28 mouse cellular contexts compared by ENCODE assay signal in genomic region chr10:110763416-110763815, GRCm38 (mm10). TPM values are rescaled to one million over a fixed set of nuclear protein-coding genes. Genes with fewer than 3 reads are reported as not detected.
DNase-seq lines count a peak whose midpoint lies in the region; ATAC-seq and TF ChIP-seq lines count a peak whose summit lies in the region.
"Had no signal": no experiment of that assay in that cellular context is flagged by ENCODE, and none has a peak within 500 bp of the region (broad histone marks: within the 10 kb centered on the region; RNA-seq: fewer than 3 reads in every experiment).

No protein-coding gene starts in this region.

- H3K9me3 ChIP-seq in intestine, postnatal 0 days (ENCODE audit: control insufficient read depth): no peaks in the 10 kb centered on the region
- H3K9me3 ChIP-seq in intestine, embryonic 16.5 days (ENCODE audit: control insufficient read depth, low read length): peaks cover 4% of the 10 kb centered on the region; the same call in 1 of the 2 replicates
- no peaks in the 10 kb centered on the region for H3K9me3 ChIP-seq in midbrain, embryonic 11.5 days (ENCODE audit: control insufficient read depth, low read length)
- H3K9me3 ChIP-seq in midbrain, embryonic 16.5 days (replicated peaks; ENCODE audit: control insufficient read depth, low read length, poor library complexity, severe bottlenecking): no peaks in the 10 kb centered on the region; the same call in 1 of the 2 replicates
- H3K9me3 ChIP-seq: embryonic facial prominence, embryonic 13.5 days; embryonic facial prominence, embryonic 15.5 days; forebrain, embryonic 12.5 days; G1E had no signal

- no peak for TF ChIP-seq CTCF in intestine, postnatal 0 days (IDR thresholded peaks at IDR 0.05; ENCODE audit: low read depth)

- no peak for ATAC-seq in intestine, postnatal 0 days
- ATAC-seq in intestine, embryonic 16.5 days: no peak
- no peak for ATAC-seq in midbrain, embryonic 11.5 days (ENCODE audit: low FRiP score)
- ATAC-seq in midbrain, embryonic 16.5 days: no peak
- ATAC-seq: activated CD4-positive, CD25-positive, alpha-beta regulatory T cell, adult 4 months; CD4-positive, CD25-positive, alpha-beta regulatory T cell, adult 4 months; forebrain, embryonic 14.5 days; forebrain, embryonic 16.5 days; Patski had no signal

- H3K27me3 ChIP-seq in intestine, postnatal 0 days (replicated peaks; ENCODE audit: control insufficient read depth, insufficient read depth, low read length): no peaks in the 10 kb centered on the region
- no peaks in the 10 kb centered on the region for H3K27me3 ChIP-seq in intestine, embryonic 16.5 days (replicated peaks; ENCODE audit: control insufficient read depth, insufficient read depth, low read length)
- H3K27me3 ChIP-seq in midbrain, embryonic 11.5 days (ENCODE audit: control insufficient read depth, insufficient read depth, low read length): no peaks in the 10 kb centered on the region
- H3K27me3 ChIP-seq in midbrain, embryonic 16.5 days (ENCODE audit: control insufficient read depth, insufficient read depth, low read depth, low read length): no peaks in the 10 kb centered on the region
- H3K27me3 ChIP-seq: CH12.LX; embryonic facial prominence, embryonic 13.5 days; embryonic facial prominence, embryonic 15.5 days; forebrain, embryonic 12.5 days; Patski had no signal

- H3K4me3 ChIP-seq in intestine, postnatal 0 days (ENCODE audit: low read depth, low read length): no peak overlapping the region
- no peak overlapping the region for H3K4me3 ChIP-seq in intestine, embryonic 16.5 days (ENCODE audit: low read length)
- H3K4me3 ChIP-seq in midbrain, embryonic 11.5 days (ENCODE audit: low read depth, low read length): no peak overlapping the region
- no peak overlapping the region for H3K4me3 ChIP-seq in midbrain, embryonic 16.5 days (ENCODE audit: low read depth, low read length)
- H3K4me3 ChIP-seq: embryonic facial prominence, embryonic 13.5 days; embryonic facial prominence, embryonic 15.5 days; erythroblast, embryonic 14.5 days; forebrain, embryonic 10.5 days; forebrain, embryonic 12.5 days had no signal

- peaks cover 35% of the 10 kb centered on the region for H3K36me3 ChIP-seq in intestine, postnatal 0 days (ENCODE audit: control insufficient read depth, insufficient read depth)
- H3K36me3 ChIP-seq in intestine, embryonic 16.5 days (ENCODE audit: control insufficient read depth, insufficient read depth, low read length): peaks cover 14% of the 10 kb centered on the region
- H3K36me3 ChIP-seq in midbrain, embryonic 11.5 days (ENCODE audit: control insufficient read depth, insufficient read depth, low read length): peaks cover 46% of the 10 kb centered on the region
- H3K36me3 ChIP-seq in midbrain, embryonic 16.5 days (ENCODE audit: control insufficient read depth, insufficient read depth, low read length): peaks cover 8% of the 10 kb centered on the region

- no peak overlapping the region for H3K9ac ChIP-seq in intestine, postnatal 0 days (ENCODE audit: low read depth, low read length)
- H3K9ac ChIP-seq in intestine, embryonic 16.5 days (ENCODE audit: low read depth, low read length): no peak overlapping the region
- H3K9ac ChIP-seq in midbrain, embryonic 11.5 days (ENCODE audit: low read length): no peak overlapping the region
- no peak overlapping the region for H3K9ac ChIP-seq in midbrain, embryonic 16.5 days (ENCODE audit: low read depth, low read length)
- H3K9ac ChIP-seq: embryonic facial prominence, embryonic 13.5 days; embryonic facial prominence, embryonic 15.5 days; forebrain, embryonic 12.5 days had no signal

- no peaks in the 10 kb centered on the region for H3K4me1 ChIP-seq in intestine, postnatal 0 days (replicated peaks; ENCODE audit: control insufficient read depth, insufficient read depth, low read length)
- H3K4me1 ChIP-seq in intestine, embryonic 16.5 days (ENCODE audit: control insufficient read depth, insufficient read depth, low read length): no peaks in the 10 kb centered on the region
- H3K4me1 ChIP-seq in midbrain, embryonic 11.5 days (ENCODE audit: control insufficient read depth, insufficient read depth, low read length): no peaks in the 10 kb centered on the region
- H3K4me1 ChIP-seq in midbrain, embryonic 16.5 days (ENCODE audit: control insufficient read depth, insufficient read depth, low read length): no peaks in the 10 kb centered on the region
- H3K4me1 ChIP-seq: embryonic facial prominence, embryonic 15.5 days; forebrain, embryonic 10.5 days; forebrain, embryonic 12.5 days had no signal

- WGBS in intestine, postnatal 0 days: 93% methylated on average over 13 of the region's 13 CpGs
- 90% methylated on average over 13 of the region's 13 CpGs for WGBS in intestine, embryonic 16.5 days
- WGBS in midbrain, embryonic 11.5 days: 96% methylated on average over 13 of the region's 13 CpGs
- 98% methylated on average over 13 of the region's 13 CpGs for WGBS in midbrain, embryonic 16.5 days

- H3K27ac ChIP-seq in intestine, postnatal 0 days (ENCODE audit: low read depth, low read length): peak overlapping the region; percentile 21; the same call in 1 of the 2 replicates
- H3K27ac ChIP-seq in intestine, embryonic 16.5 days (ENCODE audit: low read length): no peak overlapping the region
- H3K27ac ChIP-seq in midbrain, embryonic 11.5 days (ENCODE audit: low read depth, low read length): no peak overlapping the region
- no peak overlapping the region for H3K27ac ChIP-seq in midbrain, embryonic 16.5 days (ENCODE audit: low read length)
- H3K27ac ChIP-seq: embryonic facial prominence, embryonic 13.5 days; embryonic facial prominence, embryonic 15.5 days; forebrain, embryonic 10.5 days; forebrain, embryonic 12.5 days had no signal

- no peak overlapping the region for H3K4me2 ChIP-seq in intestine, postnatal 0 days (replicated peaks; ENCODE audit: low read depth)
- no peak overlapping the region for H3K4me2 ChIP-seq in intestine, embryonic 16.5 days (ENCODE audit: low read depth, low read length)
- no peak overlapping the region for H3K4me2 ChIP-seq in midbrain, embryonic 11.5 days
- no peak overlapping the region for H3K4me2 ChIP-seq in midbrain, embryonic 16.5 days (ENCODE audit: low read length)
- H3K4me2 ChIP-seq: embryonic facial prominence, embryonic 13.5 days; embryonic facial prominence, embryonic 15.5 days; forebrain, embryonic 12.5 days had no signal

- DNase-seq in midbrain, embryonic 11.5 days (ENCODE audit: low spot score, missing footprints): peak; percentile 67
- no peak for DNase-seq in adipocyte (ENCODE audit: low spot score)
- DNase-seq: adrenal gland, adult 2 months; adrenal gland, postnatal 10 days; adrenal gland, postnatal 25 days; B cell, adult 2 months; cerebellum, adult 11 months; cerebellum, adult 18-20 months; cerebellum, adult 8-10 months; cerebellum, adult 9-11 months; cerebellum, postnatal 14 days; cerebellum, postnatal 36 days; embryo, embryonic 11 days had no signal

RNA-seq across cellular contexts. Expression of gene E2f7, which starts 18.2 kb away (rescaled TPM):
- 4.2 and 6.7 TPM in 2 replicates for polyA plus RNA-seq in intestine, postnatal 0 days (2015; fragmentation: Nextera tagmentation; extraction: Ambion mirVana)
- polyA plus RNA-seq in intestine, embryonic 16.5 days (2015; fragmentation: Nextera tagmentation; extraction: Ambion mirVana): 11.0 and 12.4 TPM in 2 replicates
- 31.3 and 35.9 TPM in 2 replicates for polyA plus RNA-seq in midbrain, embryonic 11.5 days (2014; fragmentation: Nextera tagmentation; extraction: Ambion mirVana)
- polyA plus RNA-seq in midbrain, embryonic 16.5 days (2015; fragmentation: Nextera tagmentation; extraction: Ambion mirVana): 4.3 and 4.8 TPM in 2 replicates
